Mouse (Mus musculus) layer of hippocampus, adult 2 months (tissue): ENCODE results near the gene Tagln. TPM values are rescaled to one million over a fixed set of nuclear protein-coding genes. Genes with fewer than 3 reads are reported as not detected.

Source experiments
- DNase-seq, 2 experiments: peaks; one replicate each; pipeline ENCODE4 v3.0.0; 2022; ENCODE audit warnings: low spot score in 2 of 2
- H3K27ac ChIP-seq: fragments of 200-600 bp; 2 replicates; pipeline ENCODE4 v1.8.1; 2022
- H3K4me3 ChIP-seq: fragments of 200-600 bp; 2 replicates; pipeline ENCODE4 v1.8.1; 2022; ENCODE audit warnings: mild to moderate bottlenecking
- CTCF ChIP-seq: fragments of 200-600 bp; conservative IDR thresholded peaks from 2 replicates; pipeline ENCODE4 v1.8.1; 2022; ENCODE audit warnings: antibody characterized with exemption, mild to moderate bottlenecking, moderate library complexity
- long read RNA-seq, 2 experiments: library from polyadenylated mRNA; stranded (forward); transcript quantifications; one replicate each; pipeline ENCODE4 v2.0.0; 2021; ENCODE audit warnings: borderline mapping rate in 2 of 2
- total RNA-seq, 2 experiments: library from RNA; stranded (reverse); gene quantifications; 2 replicates each; pipeline ENCODE4 v1.2.3; 2021

The Tagln gene
- 10 to 100 TPM in 1 of 2 experiments, 1 to 10 TPM in 1; 7.0 to 13.2 TPM for total RNA-seq
- long read RNA-seq, experiment 1, partial matches to known transcripts = 0 of 5 reads
- long read RNA-seq, experiment 1, other reads (novel, unspliced or antisense) = 1 of 5 reads
- long read RNA-seq, experiment 2, partial matches to known transcripts = 0 of 4 reads
- long read RNA-seq, experiment 2, other reads (novel, unspliced or antisense) = 0 of 4 reads

GRCm38 (mm10) chr9:45935628-45936210, at the start of gene Tagln:
Gene Tagln, minus strand, starts transcription at chr9:45936058.
- no peak for TF ChIP-seq CTCF
- DNase-seq = no peak
- H3K27ac ChIP-seq = no peak within 1 kb of the TSS
- no peak within 1 kb of the TSS for H3K4me3 ChIP-seq

GRCm38 (mm10) chr9:45985229-45985567, 49.3 kb upstream of the Tagln start:
- no peak for TF ChIP-seq CTCF
- peak; percentile 32 to 52 for DNase-seq
- Histone ChIP-seq H3K27ac (peak overlapping the region; percentile 97), H3K4me3 (peak overlapping the region; percentile 90)

- peak; percentile 90 to 93 for DNase-seq
- 0 out of 2 replicates have a peak, but pooled peaks have one; percentile 2 for TF ChIP-seq CTCF
- Histone ChIP-seq H3K27ac (peak overlapping the region; percentile 97), H3K4me3 (peak overlapping the region; percentile 90)
Measured at GRCm38 (mm10) chr9:45984409-45985228, 48.8 kb upstream of the Tagln start.

GRCm38 (mm10) chr9:45983676-45984408, 48.0 kb upstream of the Tagln start:
- Histone ChIP-seq H3K4me3 (peak overlapping the region; percentile 90), H3K27ac (peak overlapping the region; percentile 97)
- peak; percentile 59 for TF ChIP-seq CTCF
- DNase-seq = no peak

GRCm38 (mm10) chr9:45981331-45981730, 45.5 kb upstream of the Tagln start:
- H3K27ac ChIP-seq = no peak overlapping the region
- DNase-seq = no peak
- peak; percentile 58 for TF ChIP-seq CTCF
- no peak overlapping the region for H3K4me3 ChIP-seq

DNA sequence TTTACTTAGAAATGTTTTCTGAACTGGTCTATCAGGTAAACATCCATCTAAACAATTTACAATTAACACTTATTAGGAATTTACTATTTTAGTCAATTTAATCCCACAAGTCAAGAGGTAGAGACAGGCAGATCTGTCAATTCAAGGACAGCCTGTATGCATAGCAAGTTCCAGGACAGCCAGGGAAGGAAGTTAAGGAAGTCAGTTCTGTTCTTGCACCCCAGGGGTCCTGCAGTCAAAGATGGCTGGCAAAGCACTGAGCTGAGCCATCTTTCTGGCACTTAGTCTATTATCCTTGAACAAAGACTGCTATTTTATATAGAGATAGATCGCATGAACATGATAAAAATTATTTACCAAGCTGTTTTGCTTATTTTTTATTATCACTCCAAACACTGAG, 44.8 kb upstream of the Tagln start:
- TF ChIP-seq CTCF = no peak
- no peak overlapping the region for H3K27ac ChIP-seq
- DNase-seq = no peak
- H3K4me3 ChIP-seq = no peak overlapping the region

DNA sequence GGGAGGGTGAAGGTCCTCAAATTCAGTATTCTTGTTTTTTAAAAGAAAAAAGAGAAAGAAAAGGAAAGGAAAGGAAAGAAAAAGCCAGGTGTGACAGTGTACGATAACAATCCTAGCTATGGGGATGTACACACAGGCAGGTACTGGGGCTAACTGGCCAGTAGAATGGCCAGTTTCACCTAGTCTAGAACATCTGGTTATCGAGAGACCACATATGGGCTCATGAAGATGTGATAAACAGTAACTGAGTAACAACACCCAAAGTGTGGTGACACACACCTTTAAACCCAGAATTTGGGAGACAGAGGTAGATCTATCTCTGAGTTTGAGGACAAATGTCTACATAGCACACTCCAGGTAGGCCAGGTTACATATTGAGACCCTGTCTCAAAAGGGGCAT, 43.9 kb upstream of the Tagln start:
- Histone ChIP-seq H3K4me3 (no peak overlapping the region), H3K27ac (no peak overlapping the region)
- DNase-seq = no peak
- TF ChIP-seq CTCF = no peak

- TF ChIP-seq CTCF = peak; percentile 54
- Histone ChIP-seq H3K27ac (no peak overlapping the region), H3K4me3 (no peak overlapping the region)
- DNase-seq = no peak
Measured at GRCm38 (mm10) chr9:45976884-45977283, 41.0 kb upstream of the Tagln start.

GRCm38 (mm10) chr9:45963577-45963976, 27.7 kb upstream of the Tagln start:
- no peak for TF ChIP-seq CTCF
- H3K27ac ChIP-seq = no peak overlapping the region
- no peak overlapping the region for H3K4me3 ChIP-seq
- no peak for DNase-seq

DNA sequence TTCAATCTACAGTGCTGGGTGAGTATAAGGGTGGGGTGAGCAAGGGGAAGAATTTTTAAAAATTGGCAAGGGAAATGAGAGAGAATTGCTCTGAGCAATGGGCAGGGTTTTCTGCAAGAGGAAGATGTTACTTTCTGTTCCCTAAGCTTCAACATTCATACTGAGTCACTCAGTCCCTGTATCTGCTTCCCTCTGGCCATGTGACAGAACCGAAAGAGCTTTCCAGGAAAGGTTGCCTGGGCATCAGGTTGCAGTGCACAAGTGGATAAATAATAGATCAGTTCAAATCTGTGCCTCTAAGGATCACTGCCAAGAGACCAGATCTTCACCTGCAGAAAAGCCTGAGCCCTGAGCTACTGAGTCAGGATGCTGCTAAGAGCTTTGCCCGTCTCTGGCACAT, 26.0 kb upstream of the Tagln start:
- TF ChIP-seq CTCF = no peak
- Histone ChIP-seq H3K27ac (no peak overlapping the region; the same call in 1 of the 2 replicates), H3K4me3 (no peak overlapping the region)
- DNase-seq = peak in 1 of 2 experiments; percentile 42

DNA sequence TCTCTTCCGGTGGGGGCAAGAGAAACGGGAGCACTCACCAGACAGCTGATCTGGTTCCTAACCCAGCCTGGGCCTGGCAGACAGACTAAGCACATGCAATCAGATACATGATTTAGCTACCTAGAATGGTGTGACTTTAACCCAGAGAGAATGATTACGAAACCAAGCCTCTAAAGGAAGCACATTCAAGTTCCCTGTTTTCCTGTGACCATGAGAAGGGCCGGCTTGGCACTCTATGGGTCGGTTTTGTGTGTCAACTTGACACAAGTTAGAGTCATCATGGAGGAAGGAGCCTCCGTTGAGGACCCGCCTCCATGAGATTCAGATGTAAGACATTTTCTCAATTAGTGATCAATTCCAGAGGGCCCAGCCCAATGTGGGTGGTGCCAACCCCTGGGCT, 23.8 kb upstream of the Tagln start:
- no peak for TF ChIP-seq CTCF
- no peak overlapping the region for H3K4me3 ChIP-seq
- peak overlapping the region; percentile 71; the same call in 1 of the 2 replicates for H3K27ac ChIP-seq
- no peak for DNase-seq

GRCm38 (mm10) chr9:45958851-45959250, 23.0 kb upstream of the Tagln start:
- no peak overlapping the region for H3K4me3 ChIP-seq
- no peak for DNase-seq
- TF ChIP-seq CTCF = no peak
- H3K27ac ChIP-seq = peak overlapping the region; percentile 58
